Mouse (Mus musculus) kidney, embryonic 14.5 days (tissue): ENCODE measurements around the gene Fgf8. TPM values are rescaled to one million over a fixed set of nuclear protein-coding genes. Genes with fewer than 3 reads are reported as not detected.

ENCODE experiments used
- ATAC-seq: fragments of 200-750 bp; cut with Nextera tagmentation; 2 replicates; pipeline ENCODE4 v1.8.0; 2017; ENCODE audit warnings: moderate number of reproducible peaks, mild to moderate bottlenecking, moderate TSS enrichment, moderate library complexity; ENCODE audit not compliant: low FRiP score, low TSS enrichment
- H3K27ac ChIP-seq: fragments of 300-500 bp; sonication (generic); 2 replicates; pipeline ENCODE4 v1.5.1; 2014; ENCODE audit warnings: low read depth, mild to moderate bottlenecking, low read length, moderate library complexity, mixed read lengths
- H3K27me3 ChIP-seq: fragments of 300-500 bp; sonication (generic); 2 replicates; pipeline ENCODE4 v1.6.1; 2014; ENCODE audit warnings: mild to moderate bottlenecking, low read length; ENCODE audit not compliant: control insufficient read depth, insufficient read depth
- H3K36me3 ChIP-seq: fragments of 300-500 bp; sonication (generic); 2 replicates; pipeline ENCODE4 v1.6.1; 2014; ENCODE audit warnings: low read length, mixed read lengths; ENCODE audit not compliant: control insufficient read depth, insufficient read depth
- H3K4me1 ChIP-seq: fragments of 300-500 bp; sonication (generic); 2 replicates; pipeline ENCODE4 v1.6.1; 2014; ENCODE audit warnings: low read length, mixed read lengths; ENCODE audit not compliant: control insufficient read depth, insufficient read depth
- H3K4me2 ChIP-seq: fragments of 300-500 bp; sonication (generic); replicated peaks from 2 replicates; pipeline ENCODE4 v1.6.1; 2014; ENCODE audit warnings: low read depth, mild to moderate bottlenecking, low read length
- H3K4me3 ChIP-seq: fragments of 300-500 bp; sonication (generic); 2 replicates; pipeline ENCODE4 v1.5.1; 2014; ENCODE audit warnings: mild to moderate bottlenecking, low read length
- H3K9ac ChIP-seq: fragments of 300-500 bp; sonication (generic); 2 replicates; pipeline ENCODE4 v1.6.1; 2014; ENCODE audit warnings: low read depth, mild to moderate bottlenecking, low read length, moderate library complexity
- H3K9me3 ChIP-seq: fragments of 300-500 bp; sonication (generic); 2 replicates; pipeline ENCODE4 v1.6.1; 2016; ENCODE audit warnings: low read length; ENCODE audit not compliant: control insufficient read depth
- WGBS: fragments of 180-500 bp; shearing (Covaris S2); extraction: QIAGEN DNeasy Blood & Tissue Kit; methylation state at CpG from one replicate; pipeline ENCODE4 v1.1.7; 2014; 5-methylcytosine and 5-hydroxymethylcytosine counted together
- polyA plus RNA-seq: library from polyadenylated mRNA; unstranded; fragments of >200 nt; fragmentation: Nextera tagmentation; extraction: Ambion mirVana; gene quantifications from 2 replicates; pipeline ENCODE4 v1.2.1, GENCODE M21; 2014

Fgf8 gene
- polyA plus RNA-seq: 25.1 and 29.3 TPM in 2 replicates

GRCm38 (mm10) chr19:45742218-45742983, at the start of gene Fgf8:
TSS of gene Fgf8 (minus strand) at chr19:45742915.
- Histone ChIP-seq H3K9me3 (no peaks in the 10 kb centered on the region), H3K4me2 (peak within 1 kb of the TSS; percentile 94), H3K27ac (no peak within 1 kb of the TSS), H3K9ac (peak within 1 kb of the TSS; percentile 51), H3K4me1 (peaks cover 28% of the 10 kb centered on the region), H3K4me3 (peak within 1 kb of the TSS; percentile 57), H3K27me3 (peaks cover 77% of the 10 kb centered on the region), H3K36me3 (no peaks in the 10 kb centered on the region)
- ATAC-seq: no peak
- WGBS: under 1% methylated on average over 57 of the region's 68 CpGs

GRCm38 (mm10) chr19:45792404-45792803, 49.7 kb upstream of the Fgf8 start:
- Histone ChIP-seq H3K27me3 (no peaks in the 10 kb centered on the region), H3K4me2 (no peak overlapping the region), H3K36me3 (no peaks in the 10 kb centered on the region), H3K4me1 (peaks cover 7% of the 10 kb centered on the region), H3K9me3 (no peaks in the 10 kb centered on the region), H3K9ac (no peak overlapping the region), H3K27ac (no peak overlapping the region), H3K4me3 (no peak overlapping the region)
- 88% methylated on average over 6 of the region's 6 CpGs for WGBS
- no peak for ATAC-seq

DNA sequence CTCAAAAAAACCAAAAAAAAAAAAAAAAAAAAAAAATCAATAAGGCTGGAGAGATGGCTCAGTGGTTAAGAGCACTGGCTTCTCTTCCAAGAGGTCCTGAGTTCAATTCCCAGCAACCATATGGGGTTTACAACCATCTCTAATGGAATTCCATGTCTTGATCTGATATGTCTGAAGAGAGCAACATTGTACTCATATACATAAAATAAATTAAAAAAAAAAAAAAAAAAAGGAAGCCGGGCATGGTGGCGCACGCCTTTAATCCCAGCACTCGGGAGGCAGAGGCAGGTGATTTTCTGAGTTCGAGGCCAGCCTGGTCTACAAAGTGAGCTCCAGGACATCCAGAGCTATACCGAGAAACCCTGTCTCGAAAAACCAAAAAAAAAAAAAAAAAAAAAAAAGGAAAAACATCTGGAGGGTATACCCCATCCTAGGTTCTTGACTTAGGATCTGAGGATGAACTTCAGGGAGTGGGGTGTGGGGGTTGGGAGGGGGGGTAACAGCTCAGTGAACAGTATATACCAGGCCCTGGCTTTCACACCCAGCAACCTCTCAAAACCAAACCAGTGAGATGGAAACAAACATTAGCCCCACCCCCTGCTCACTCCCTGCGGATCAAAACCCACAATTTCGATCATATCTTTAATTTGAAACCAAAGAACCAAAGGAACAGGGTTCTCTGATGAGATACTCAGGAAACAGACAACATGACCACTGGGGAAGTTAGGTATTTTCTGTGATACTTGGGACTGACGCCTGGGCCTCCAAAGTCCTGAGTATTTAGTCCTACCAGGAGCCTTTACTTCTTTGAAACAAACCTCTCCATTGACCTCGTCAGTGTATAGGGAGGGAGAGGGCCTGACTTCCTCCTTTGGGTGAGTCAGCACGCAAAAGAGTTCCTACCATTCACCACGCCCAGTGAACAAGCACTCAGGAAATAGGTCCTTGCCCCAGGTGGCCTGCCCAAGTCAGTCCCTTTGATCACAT, 47.5 kb upstream of the Fgf8 start:
- Histone ChIP-seq H3K4me2 (no peak overlapping the region), H3K36me3 (no peaks in the 10 kb centered on the region), H3K9me3 (no peaks in the 10 kb centered on the region), H3K4me3 (no peak overlapping the region), H3K27me3 (no peaks in the 10 kb centered on the region), H3K9ac (no peak overlapping the region), H3K4me1 (peaks cover 3% of the 10 kb centered on the region; the same call in 1 of the 2 replicates), H3K27ac (peak overlapping the region; percentile 8; the same call in 1 of the 2 replicates)
- ATAC-seq: peak; percentile 30; the same call in 1 of the 2 replicates
- 76% methylated on average over 13 of the region's 13 CpGs for WGBS

DNA sequence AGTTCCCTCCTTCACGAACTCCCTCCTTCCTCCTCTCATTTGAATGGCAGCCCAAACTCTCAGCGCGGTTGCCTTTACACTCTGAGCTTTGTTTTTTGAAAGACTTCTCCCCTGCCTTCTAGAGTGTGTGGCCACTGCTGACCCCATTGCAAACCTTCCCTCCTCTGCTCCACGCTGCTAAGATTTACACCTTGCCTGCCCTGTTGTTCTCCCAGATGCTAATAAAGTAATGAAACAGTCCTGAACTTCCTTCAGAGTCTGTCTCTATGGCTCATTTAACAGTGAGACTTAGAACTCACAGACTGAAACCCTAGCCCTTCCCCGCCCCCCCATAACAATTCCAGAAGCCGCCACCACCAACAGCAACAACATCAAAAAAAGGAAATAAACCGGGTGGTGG, 46.6 kb upstream of the Fgf8 start:
- Histone ChIP-seq H3K4me3 (no peak overlapping the region), H3K9me3 (no peaks in the 10 kb centered on the region), H3K36me3 (no peaks in the 10 kb centered on the region), H3K9ac (no peak overlapping the region), H3K4me1 (peaks cover 3% of the 10 kb centered on the region; the same call in 1 of the 2 replicates), H3K27me3 (no peaks in the 10 kb centered on the region), H3K4me2 (no peak overlapping the region), H3K27ac (no peak overlapping the region; the same call in 1 of the 2 replicates)
- ATAC-seq: peak; percentile 58
- WGBS: 15% methylated on average over 7 of the region's 7 CpGs

DNA sequence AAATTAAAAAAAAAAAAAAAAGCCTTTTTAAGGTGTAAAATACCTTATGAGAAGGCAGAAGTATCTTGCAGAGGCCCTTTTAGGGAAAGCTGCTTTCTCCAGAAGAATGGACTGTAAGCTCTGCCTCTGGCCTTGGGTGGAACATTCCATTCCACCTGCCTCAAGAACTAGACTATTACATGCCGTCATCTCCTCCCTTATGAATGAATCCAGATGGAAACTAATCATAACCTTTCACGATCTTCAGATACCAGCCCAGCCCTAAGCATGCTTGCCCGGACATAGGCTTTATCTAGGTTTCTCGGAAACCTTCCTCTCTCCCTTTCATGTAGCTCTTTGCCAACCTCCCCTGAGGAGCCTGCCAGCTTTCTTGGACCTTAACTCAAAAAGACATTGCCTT, 45.6 kb upstream of the Fgf8 start:
- ATAC-seq: no peak
- Histone ChIP-seq H3K9ac (no peak overlapping the region), H3K4me2 (no peak overlapping the region), H3K9me3 (no peaks in the 10 kb centered on the region), H3K27ac (no peak overlapping the region), H3K36me3 (no peaks in the 10 kb centered on the region), H3K27me3 (no peaks in the 10 kb centered on the region), H3K4me3 (no peak overlapping the region), H3K4me1 (peaks cover 6% of the 10 kb centered on the region; the same call in 1 of the 2 replicates)
- WGBS: 82% methylated on average over 4 of the region's 4 CpGs

DNA sequence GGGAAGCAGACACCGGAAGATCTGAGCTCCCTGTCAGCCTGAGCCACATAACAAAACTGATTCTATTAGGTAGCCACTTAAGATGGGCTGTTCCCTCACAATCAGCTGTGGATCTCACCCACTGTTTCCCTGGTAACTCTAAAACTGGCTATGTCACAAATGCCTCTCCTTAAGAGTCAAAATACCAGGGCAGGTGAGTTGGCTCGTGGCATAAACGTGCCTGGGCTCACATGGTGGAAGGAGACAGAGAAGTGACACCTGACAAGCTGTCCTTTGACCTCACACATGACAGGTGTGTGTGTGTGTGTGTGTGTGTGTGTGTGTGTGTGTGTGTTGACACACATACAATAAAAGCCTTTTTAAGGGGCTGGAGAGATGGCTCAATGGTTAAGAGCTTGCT, 44.7 kb upstream of the Fgf8 start:
- H3K9ac ChIP-seq: no peak overlapping the region
- peaks cover 3% of the 10 kb centered on the region; the same call in 1 of the 2 replicates for H3K4me1 ChIP-seq
- H3K4me2 ChIP-seq: no peak overlapping the region
- WGBS: 76% methylated on average over 3 of the region's 3 CpGs
- no peak overlapping the region for H3K4me3 ChIP-seq
- no peak overlapping the region for H3K27ac ChIP-seq
- no peaks in the 10 kb centered on the region for H3K27me3 ChIP-seq
- no peaks in the 10 kb centered on the region for H3K36me3 ChIP-seq
- no peaks in the 10 kb centered on the region for H3K9me3 ChIP-seq
- no peak for ATAC-seq

GRCm38 (mm10) chr19:45785470-45785869, 42.8 kb upstream of the Fgf8 start:
- no peak overlapping the region for H3K4me2 ChIP-seq
- H3K27me3 ChIP-seq: no peaks in the 10 kb centered on the region
- no peak for ATAC-seq
- H3K36me3 ChIP-seq: no peaks in the 10 kb centered on the region; the same call in 1 of the 2 replicates
- H3K27ac ChIP-seq: no peak overlapping the region
- no peak overlapping the region for H3K9ac ChIP-seq
- no peaks in the 10 kb centered on the region for H3K9me3 ChIP-seq
- 34% methylated on average over 3 of the region's 3 CpGs for WGBS
- peaks cover 14% of the 10 kb centered on the region for H3K4me1 ChIP-seq
- no peak overlapping the region for H3K4me3 ChIP-seq

DNA sequence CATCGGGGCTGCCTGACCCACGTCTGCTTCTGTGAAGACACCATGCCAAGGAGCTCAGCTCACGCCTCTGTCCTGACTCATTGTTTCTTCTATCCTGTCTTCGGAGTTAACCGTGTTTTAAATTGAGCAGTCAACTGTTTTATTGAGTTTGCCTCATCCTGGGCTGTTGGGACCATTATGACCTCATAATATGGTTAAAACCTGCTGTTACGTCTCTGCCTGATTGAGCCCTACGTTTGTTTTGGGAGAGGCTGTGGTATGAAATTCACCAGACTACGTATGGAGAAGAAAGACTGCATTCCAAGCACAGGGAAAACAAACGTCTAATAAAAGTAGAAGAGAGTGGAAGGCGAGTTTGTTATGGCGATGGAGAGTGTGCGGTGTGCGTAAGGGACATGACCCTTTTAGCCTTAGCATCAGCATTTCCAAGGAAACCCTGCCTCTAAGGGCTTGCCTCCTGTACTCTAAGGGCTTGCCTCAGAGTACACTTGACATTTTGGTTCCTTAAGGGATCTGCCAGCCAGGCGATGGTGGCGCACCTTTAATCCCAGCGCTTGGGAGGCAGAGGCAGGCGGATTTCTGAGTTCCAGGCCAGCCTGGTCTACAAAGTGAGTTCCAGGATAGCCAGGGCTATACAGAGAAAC, 41.3 kb upstream of the Fgf8 start:
- 28% methylated on average over 17 of the region's 17 CpGs for WGBS
- Histone ChIP-seq H3K27me3 (no peaks in the 10 kb centered on the region), H3K4me1 (peaks cover 14% of the 10 kb centered on the region), H3K27ac (peak overlapping the region; percentile 65; the same call in 1 of the 2 replicates), H3K4me2 (peak overlapping the region; percentile 70), H3K36me3 (peaks cover 10% of the 10 kb centered on the region), H3K9me3 (no peaks in the 10 kb centered on the region), H3K4me3 (peak overlapping the region; percentile 76), H3K9ac (peak overlapping the region; percentile 86)
- ATAC-seq: no peak
